Mouse (Mus musculus) stomach, postnatal 0 days (tissue): ENCODE measurements around the gene Gm13272.

Experiments used
- CTCF ChIP-seq: IDR thresholded peaks from 2 replicates; pipeline ENCODE4 v1.5.1; 2016; ENCODE audit warnings: antibody characterized with exemption, low read depth, mild to moderate bottlenecking, moderate library complexity
- EP300 ChIP-seq: optimal IDR thresholded peaks from 2 replicates; pipeline ENCODE3; 2016; ENCODE audit warnings: antibody characterized with exemption

GRCm38 (mm10) chr4:88741426-88741825 is 38.2 kb upstream of the Gm13272 start:
- TF ChIP-seq CTCF = no peak
- no peak for TF ChIP-seq EP300
